Comparison of ENCODE assay signal across 25 mouse cellular contexts in genomic region chr11:97682504-97683055, GRCm38 (mm10). TPM values are rescaled to one million over a fixed set of nuclear protein-coding genes. Genes with fewer than 3 reads are reported as not detected.
DNase-seq lines count a peak whose midpoint lies in the region; ATAC-seq and TF ChIP-seq lines count a peak whose summit lies in the region.
"Had no signal": no experiment of that assay in that cellular context is flagged by ENCODE, and none has a peak within 500 bp of the region (broad histone marks: within the 10 kb centered on the region; RNA-seq: fewer than 3 reads in every experiment).

No protein-coding gene starts in this region.

- H3K4me1 ChIP-seq in hindbrain, embryonic 13.5 days (replicated peaks): peaks cover 42% of the 10 kb centered on the region
- peaks cover 52% of the 10 kb centered on the region for H3K4me1 ChIP-seq in hindbrain, embryonic 10.5 days (replicated peaks)
- peaks cover 10% of the 10 kb centered on the region; the same call in 1 of the 2 replicates for H3K4me1 ChIP-seq in lung, embryonic 14.5 days (ENCODE audit: insufficient read depth)
- peaks cover 21% of the 10 kb centered on the region for H3K4me1 ChIP-seq in lung, adult 2 months (ENCODE audit: control insufficient read depth, insufficient read depth, low read length)
- H3K4me1 ChIP-seq in lung, embryonic 16.5 days (replicated peaks; ENCODE audit: control insufficient read depth, insufficient read depth, low read length): peaks cover 50% of the 10 kb centered on the region
- H3K4me1 ChIP-seq in kidney, adult 2 months (ENCODE audit: control insufficient read depth, insufficient read depth, low read length): peaks cover 17% of the 10 kb centered on the region

- 0 out of 2 replicates have a peak overlapping the region, but pooled peaks have one; percentile 12 for H3K27ac ChIP-seq in hindbrain, embryonic 13.5 days
- H3K27ac ChIP-seq in hindbrain, embryonic 10.5 days: no peak overlapping the region
- H3K27ac ChIP-seq in lung, embryonic 14.5 days (ENCODE audit: low read depth): peak overlapping the region; percentile 71
- peak overlapping the region; percentile 92 for H3K27ac ChIP-seq in lung, embryonic 16.5 days (ENCODE audit: low read length)
- H3K27ac ChIP-seq in kidney, adult 2 months (ENCODE audit: insufficient read depth, low read depth, low read length): no peak overlapping the region
- H3K27ac ChIP-seq: forebrain, embryonic 13.5 days; heart, embryonic 15.5 days; hindbrain, embryonic 12.5 days; stomach, embryonic 15.5 days had no signal

- peak overlapping the region; percentile 35; the same call in 1 of the 2 replicates for H3K9ac ChIP-seq in hindbrain, embryonic 13.5 days
- H3K9ac ChIP-seq in lung, embryonic 14.5 days: no peak overlapping the region
- H3K9ac ChIP-seq in lung, embryonic 16.5 days (ENCODE audit: low read length): no peak overlapping the region
- H3K9ac ChIP-seq: forebrain, embryonic 13.5 days; heart, embryonic 15.5 days; hindbrain, embryonic 12.5 days; stomach, embryonic 15.5 days had no signal

- no peak for TF ChIP-seq POLR2A in lung, adult 2 months (IDR thresholded peaks at IDR 0.05; ENCODE audit: borderline replicate concordance, extremely low read depth, low read depth, low read length)
- TF ChIP-seq POLR2A in kidney, adult 2 months (IDR thresholded peaks at IDR 0.05; ENCODE audit: low read depth, low read length): no peak

- 83% methylated on average over 6 of the region's 6 CpGs for WGBS in hindbrain, embryonic 13.5 days
- 77% methylated on average over 6 of the region's 6 CpGs for WGBS in hindbrain, embryonic 10.5 days
- WGBS in lung, embryonic 14.5 days: 67% methylated on average over 6 of the region's 6 CpGs
- 57% methylated on average over 6 of the region's 6 CpGs for WGBS in lung, adult 2 months
- WGBS in lung, embryonic 16.5 days: 53% methylated on average over 6 of the region's 6 CpGs
- 72% methylated on average over 6 of the region's 6 CpGs for WGBS in kidney, adult 2 months

- H3K36me3 ChIP-seq in hindbrain, embryonic 13.5 days: peaks cover 60% of the 10 kb centered on the region
- peaks cover 66% of the 10 kb centered on the region for H3K36me3 ChIP-seq in hindbrain, embryonic 10.5 days
- H3K36me3 ChIP-seq in lung, embryonic 14.5 days (ENCODE audit: insufficient read depth): peaks cover 47% of the 10 kb centered on the region
- H3K36me3 ChIP-seq in lung, embryonic 16.5 days (ENCODE audit: control insufficient read depth, insufficient read depth, low read length): peaks cover 21% of the 10 kb centered on the region
- H3K36me3 ChIP-seq in kidney, adult 2 months (ENCODE audit: control insufficient read depth, insufficient read depth, low read length): peaks cover 3% of the 10 kb centered on the region; the same call in 1 of the 2 replicates

- no peak overlapping the region for H3K4me3 ChIP-seq in hindbrain, embryonic 13.5 days
- no peak overlapping the region for H3K4me3 ChIP-seq in hindbrain, embryonic 10.5 days
- no peak overlapping the region for H3K4me3 ChIP-seq in lung, embryonic 14.5 days (ENCODE audit: low read depth, low read length)
- H3K4me3 ChIP-seq in lung, adult 2 months (replicated peaks; ENCODE audit: extremely low read depth, low read depth, low read length): no peak overlapping the region
- H3K4me3 ChIP-seq in lung, embryonic 16.5 days (ENCODE audit: low read length): no peak overlapping the region
- H3K4me3 ChIP-seq in kidney, adult 2 months (ENCODE audit: insufficient read depth, low read depth, low read length): no peak overlapping the region
- H3K4me3 ChIP-seq: erythroblast, embryonic 14.5 days; forebrain, embryonic 13.5 days; heart, embryonic 15.5 days; hindbrain, embryonic 12.5 days; stomach, embryonic 15.5 days had no signal

- no peaks in the 10 kb centered on the region for H3K27me3 ChIP-seq in hindbrain, embryonic 13.5 days
- no peaks in the 10 kb centered on the region; the same call in 1 of the 2 replicates for H3K27me3 ChIP-seq in hindbrain, embryonic 10.5 days (ENCODE audit: insufficient read depth, poor library complexity, severe bottlenecking)
- no peaks in the 10 kb centered on the region for H3K27me3 ChIP-seq in lung, embryonic 14.5 days (ENCODE audit: insufficient read depth, low read length)
- H3K27me3 ChIP-seq in lung, embryonic 16.5 days (ENCODE audit: control insufficient read depth, insufficient read depth, low read depth, low read length): no peaks in the 10 kb centered on the region
- no peaks in the 10 kb centered on the region for H3K27me3 ChIP-seq in kidney, adult 2 months (replicated peaks; ENCODE audit: control insufficient read depth, insufficient read depth, low read length)
- H3K27me3 ChIP-seq: forebrain, embryonic 13.5 days; heart, embryonic 15.5 days; hindbrain, embryonic 12.5 days; stomach, embryonic 15.5 days had no signal

- H3K4me2 ChIP-seq in hindbrain, embryonic 13.5 days: no peak overlapping the region
- H3K4me2 ChIP-seq in lung, embryonic 14.5 days: peak overlapping the region; percentile 26; the same call in 1 of the 2 replicates
- peak overlapping the region; percentile 22; the same call in 1 of the 2 replicates for H3K4me2 ChIP-seq in lung, embryonic 16.5 days (ENCODE audit: low read depth, low read length)
- H3K4me2 ChIP-seq: forebrain, embryonic 13.5 days; heart, embryonic 15.5 days; hindbrain, embryonic 12.5 days; midbrain, embryonic 11.5 days; stomach, embryonic 15.5 days had no signal

- TF ChIP-seq CTCF in lung, embryonic 14.5 days (IDR thresholded peaks at IDR 0.05; ENCODE audit: low read depth): no peak
- TF ChIP-seq CTCF in lung, adult 2 months (IDR thresholded peaks at IDR 0.05; ENCODE audit: insufficient read depth, low read length): no peak
- TF ChIP-seq CTCF in kidney, adult 2 months (conservative IDR thresholded peaks at IDR 0.05; ENCODE audit: insufficient read depth, insufficient read length, low read depth, low read length): no peak

- no peaks in the 10 kb centered on the region for H3K9me3 ChIP-seq in hindbrain, embryonic 13.5 days
- H3K9me3 ChIP-seq in hindbrain, embryonic 10.5 days: no peaks in the 10 kb centered on the region
- no peaks in the 10 kb centered on the region for H3K9me3 ChIP-seq in lung, embryonic 14.5 days (ENCODE audit: low read depth, low read length)
- H3K9me3 ChIP-seq in lung, embryonic 16.5 days (ENCODE audit: control insufficient read depth, low read length): no peaks in the 10 kb centered on the region
- H3K9me3 ChIP-seq: forebrain, embryonic 13.5 days; heart, embryonic 15.5 days; hindbrain, embryonic 12.5 days; stomach, embryonic 15.5 days had no signal

- no peak for ATAC-seq in hindbrain, embryonic 13.5 days (ENCODE audit: low FRiP score)
- peak; percentile 40 for ATAC-seq in lung, embryonic 14.5 days (ENCODE audit: insufficient read depth)
- ATAC-seq in lung, embryonic 16.5 days (ENCODE audit: low read depth): peak; percentile 62
- ATAC-seq: forebrain, embryonic 13.5 days; intestine, postnatal 0 days; midbrain, embryonic 16.5 days had no signal

- DNase-seq in hindbrain, embryonic 10.5 days (ENCODE audit: low spot score): no peak
- peak; percentile 62 for DNase-seq in lung, embryonic 14.5 days
- DNase-seq in lung, adult 2 months: no peak
- peak; percentile 38 to 69 for DNase-seq in lung, postnatal 4 days
- DNase-seq in cerebellum, postnatal 25 days: no peak
- no peak for DNase-seq in kidney, adult 2 months
- DNase-seq: adrenal gland, adult 2 months; adrenal gland, postnatal 36 days; cerebellum, adult 18-20 months; cerebellum, postnatal 10 days; gastrocnemius, postnatal 10 days; layer of hippocampus, postnatal 36 days; left cerebral cortex, postnatal 4 days; right cerebral cortex, adult 18-20 months; thymus, postnatal 14 days had no signal

RNA-seq across cellular contexts. Expression of gene Cisd3, which starts 3.0 kb away (rescaled TPM):
- 23.8 and 25.6 TPM in 2 replicates for polyA plus RNA-seq in hindbrain, embryonic 13.5 days (2015; fragmentation: Nextera tagmentation; extraction: Ambion mirVana)
- polyA plus RNA-seq in hindbrain, embryonic 10.5 days (2016; fragmentation: Nextera tagmentation; extraction: Ambion mirVana): 18.3 and 24.0 TPM in 2 replicates
- polyA plus RNA-seq in lung, embryonic 14.5 days (2014; fragmentation: Nextera tagmentation; extraction: Ambion mirVana): 27.1 and 35.3 TPM in 2 replicates
- 26.4 and 34.0 TPM in 2 replicates for polyA plus RNA-seq in lung, adult 2 months (2012; rRNA removed)
- polyA plus RNA-seq in lung, embryonic 16.5 days (2015; fragmentation: Nextera tagmentation; extraction: Ambion mirVana): 57.5 and 66.6 TPM in 2 replicates
- polyA plus RNA-seq in kidney, adult 2 months (2012; rRNA removed): 139 and 149 TPM in 2 replicates
- polyA plus RNA-seq: erythroblast, embryonic 14.5 days had no signal

RNA-seq across cellular contexts. Expression of gene Pcgf2, which starts 17.7 kb away (rescaled TPM):
- 26.2 and 26.3 TPM in 2 replicates for polyA plus RNA-seq in hindbrain, embryonic 13.5 days (2015; fragmentation: Nextera tagmentation; extraction: Ambion mirVana)
- polyA plus RNA-seq in hindbrain, embryonic 10.5 days (2016; fragmentation: Nextera tagmentation; extraction: Ambion mirVana): 15.6 and 17.0 TPM in 2 replicates
- polyA plus RNA-seq in lung, embryonic 14.5 days (2014; fragmentation: Nextera tagmentation; extraction: Ambion mirVana): 16.0 and 19.7 TPM in 2 replicates
- polyA plus RNA-seq in lung, adult 2 months (2012; rRNA removed): 65.9 and 81.9 TPM in 2 replicates
- polyA plus RNA-seq in lung, embryonic 16.5 days (2015; fragmentation: Nextera tagmentation; extraction: Ambion mirVana): 16.2 and 16.5 TPM in 2 replicates
- 53.9 and 56.5 TPM in 2 replicates for polyA plus RNA-seq in kidney, adult 2 months (2012; rRNA removed)

RNA-seq across cellular contexts. Expression of gene Mllt6, which starts 19.4 kb away (rescaled TPM):
- polyA plus RNA-seq in hindbrain, embryonic 13.5 days (2015; fragmentation: Nextera tagmentation; extraction: Ambion mirVana): 3.4 and 4.1 TPM in 2 replicates
- polyA plus RNA-seq in hindbrain, embryonic 10.5 days (2016; fragmentation: Nextera tagmentation; extraction: Ambion mirVana): 2.1 and 2.2 TPM in 2 replicates
- polyA plus RNA-seq in lung, embryonic 14.5 days (2014; fragmentation: Nextera tagmentation; extraction: Ambion mirVana): 5.2 TPM in 2 replicates
- 65.9 and 79.6 TPM in 2 replicates for polyA plus RNA-seq in lung, adult 2 months (2012; rRNA removed)
- polyA plus RNA-seq in lung, embryonic 16.5 days (2015; fragmentation: Nextera tagmentation; extraction: Ambion mirVana): 3.4 and 4.0 TPM in 2 replicates
- 36.6 and 40.4 TPM in 2 replicates for polyA plus RNA-seq in kidney, adult 2 months (2012; rRNA removed)

RNA-seq across cellular contexts. Expression of gene Psmb3, which starts 20.6 kb away (rescaled TPM):
- polyA plus RNA-seq in hindbrain, embryonic 13.5 days (2015; fragmentation: Nextera tagmentation; extraction: Ambion mirVana): 476 and 483 TPM in 2 replicates
- polyA plus RNA-seq in hindbrain, embryonic 10.5 days (2016; fragmentation: Nextera tagmentation; extraction: Ambion mirVana): 642 and 643 TPM in 2 replicates
- 496 and 514 TPM in 2 replicates for polyA plus RNA-seq in lung, embryonic 14.5 days (2014; fragmentation: Nextera tagmentation; extraction: Ambion mirVana)
- polyA plus RNA-seq in lung, adult 2 months (2012; rRNA removed): 214 and 264 TPM in 2 replicates
- 430 and 457 TPM in 2 replicates for polyA plus RNA-seq in lung, embryonic 16.5 days (2015; fragmentation: Nextera tagmentation; extraction: Ambion mirVana)
- polyA plus RNA-seq in kidney, adult 2 months (2012; rRNA removed): 397 and 399 TPM in 2 replicates

RNA-seq across cellular contexts. Expression of gene Epop, which starts 53.1 kb away (rescaled TPM):
- polyA plus RNA-seq in hindbrain, embryonic 13.5 days (2015; fragmentation: Nextera tagmentation; extraction: Ambion mirVana): 2.3 and 3.0 TPM in 2 replicates
- polyA plus RNA-seq in hindbrain, embryonic 10.5 days (2016; fragmentation: Nextera tagmentation; extraction: Ambion mirVana): 13.4 and 14.3 TPM in 2 replicates
- polyA plus RNA-seq in lung, embryonic 14.5 days (2014; fragmentation: Nextera tagmentation; extraction: Ambion mirVana): 6.1 and 7.4 TPM in 2 replicates
- 6.4 and 12.3 TPM in 2 replicates for polyA plus RNA-seq in lung, adult 2 months (2012; rRNA removed)
- polyA plus RNA-seq in lung, embryonic 16.5 days (2015; fragmentation: Nextera tagmentation; extraction: Ambion mirVana): 1.1 and 2.1 TPM in 2 replicates
- polyA plus RNA-seq in kidney, adult 2 months (2012; rRNA removed): 0.86 and 1.2 TPM in 2 replicates

Comparison
In these comparisons a context has a peak if more than half of its experiments do, and no peak if none do; other contexts are left out.
1. H3K27ac ChIP-seq: peak in hindbrain, embryonic 13.5 days (single experiment), lung, embryonic 14.5 days (single experiment) and lung, embryonic 16.5 days (single experiment); none in hindbrain, embryonic 10.5 days (single experiment) and kidney, adult 2 months (single experiment).
2. DNase-seq: peak in lung, embryonic 14.5 days (single experiment) and lung, postnatal 4 days (2 of 2); none in hindbrain, embryonic 10.5 days (single experiment), lung, adult 2 months (single experiment), cerebellum, postnatal 25 days (0 of 2) and kidney, adult 2 months (single experiment).